Mouse (Mus musculus) embryonic facial prominence, embryonic 12.5 days (tissue): ENCODE measurements around the gene Tshz2. TPM values are rescaled to one million over a fixed set of nuclear protein-coding genes. Genes with fewer than 3 reads are reported as not detected.
A peak's percentile ranks its signal among the peaks of the same experiment; 100 is the strongest.

Source experiments
- ATAC-seq: fragments of 200-750 bp; cut with Nextera tagmentation; 2 replicates; pipeline ENCODE4 v1.8.0; 2017; ENCODE audit not compliant: insufficient number of reproducible peaks, insufficient read depth, low FRiP score, low TSS enrichment
- H3K27ac ChIP-seq: fragments of 300-500 bp; sonication (generic); 2 replicates; pipeline ENCODE4 v1.5.1; 2016; ENCODE audit warnings: mild to moderate bottlenecking
- H3K27me3 ChIP-seq: fragments of 300-500 bp; sonication (generic); 2 replicates; pipeline ENCODE4 v1.6.1; 2016; ENCODE audit warnings: mild to moderate bottlenecking, moderate library complexity
- H3K36me3 ChIP-seq: fragments of 300-500 bp; sonication (generic); 2 replicates; pipeline ENCODE4 v1.6.1; 2016; ENCODE audit warnings: mild to moderate bottlenecking
- H3K4me1 ChIP-seq: fragments of 300-500 bp; sonication (generic); 2 replicates; pipeline ENCODE4 v1.6.1; 2016
- H3K4me2 ChIP-seq: fragments of 300-500 bp; sonication (generic); replicated peaks from 2 replicates; pipeline ENCODE4 v1.6.1; 2016; ENCODE audit warnings: mild to moderate bottlenecking, moderate library complexity
- H3K4me3 ChIP-seq: fragments of 300-500 bp; sonication (generic); 2 replicates; pipeline ENCODE4 v1.5.1; 2016; ENCODE audit warnings: mild to moderate bottlenecking
- H3K9ac ChIP-seq: fragments of 300-500 bp; sonication (generic); 2 replicates; pipeline ENCODE4 v1.6.1; 2016; ENCODE audit warnings: mild to moderate bottlenecking, moderate library complexity
- H3K9me3 ChIP-seq: fragments of 300-500 bp; sonication (generic); 2 replicates; pipeline ENCODE4 v1.6.1; 2016; ENCODE audit warnings: mild to moderate bottlenecking, moderate library complexity
- WGBS: fragments of 180-500 bp; shearing (Covaris S2); methylation state at CpG from one replicate; pipeline ENCODE4 v1.1.7; 2016; 5-methylcytosine and 5-hydroxymethylcytosine counted together
- polyA plus RNA-seq: library from polyadenylated mRNA; unstranded; fragments of >200 nt; fragmentation: Nextera tagmentation; extraction: Ambion mirVana; gene quantifications from 2 replicates; pipeline ENCODE4 v1.2.1, GENCODE M21; 2016

Tshz2 gene
- polyA plus RNA-seq, 1 experiment from 2014 or later, result 9.1 TPM

DNA sequence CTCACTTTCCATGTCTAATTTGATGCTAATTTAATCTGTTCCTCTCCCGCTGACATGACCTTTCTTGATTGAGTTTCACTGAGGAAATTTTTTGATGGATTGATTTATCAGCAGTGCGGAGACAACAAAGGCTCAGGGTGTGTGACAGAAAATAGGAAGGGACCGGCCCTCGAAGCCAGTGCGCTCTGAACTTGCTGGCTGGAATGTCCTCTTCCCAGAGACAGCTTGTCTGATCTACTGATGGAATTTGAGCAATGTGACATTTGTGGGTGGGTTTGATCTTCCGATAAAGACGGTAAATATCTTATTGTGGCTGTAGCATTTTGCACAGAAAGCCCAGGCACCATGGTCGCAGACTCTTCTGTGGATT lies 329.4 kb downstream of the Tshz2 start:
- H3K27ac ChIP-seq, result no peak overlapping the region

DNA sequence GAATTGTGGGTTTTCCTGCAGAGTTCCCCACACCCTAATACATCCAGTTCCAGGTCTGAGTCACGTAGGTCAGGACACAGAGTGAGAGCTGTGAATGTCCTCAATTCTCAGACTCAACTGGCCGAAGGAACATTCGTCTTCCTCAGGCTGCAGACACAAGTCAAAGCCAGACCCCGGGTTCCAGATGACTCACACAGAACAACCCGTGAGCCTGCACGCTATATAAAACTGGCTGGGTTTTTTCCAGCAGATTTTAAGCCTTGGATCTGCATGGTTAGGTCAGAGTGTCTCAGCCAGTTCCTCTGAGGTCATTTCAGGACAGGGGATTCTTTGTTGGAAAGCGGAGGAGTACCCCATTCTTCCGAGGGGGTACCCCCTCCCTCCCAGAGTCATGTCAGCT lies 330.0 kb downstream of the Tshz2 start:
- Histone ChIP-seq H3K27ac (no peak overlapping the region), H3K4me1 (peaks cover 3% of the 10 kb centered on the region; the same call in 1 of the 2 replicates), H3K27me3 (0 out of 2 replicates have a peak, but pooled peaks cover 3% of the 10 kb centered on the region), H3K9me3 (0 out of 2 replicates have a peak, but pooled peaks cover 5% of the 10 kb centered on the region), H3K4me3 (no peak overlapping the region), H3K4me2 (no peak overlapping the region), H3K36me3 (no peaks in the 10 kb centered on the region), H3K9ac (no peak overlapping the region)
- WGBS, result 73% methylated on average over 8 of the region's 8 CpGs
- ATAC-seq, result no peak

More for the DNA sequence above, 329.4 kb downstream of the Tshz2 start:
- H3K27me3 ChIP-seq, result 0 out of 2 replicates have a peak, but pooled peaks cover 3% of the 10 kb centered on the region
- WGBS, result 48% methylated on average over 8 of the region's 8 CpGs
- 0 out of 2 replicates have a peak, but pooled peaks cover 5% of the 10 kb centered on the region for H3K9me3 ChIP-seq
- no peak overlapping the region for H3K9ac ChIP-seq
- H3K36me3 ChIP-seq, result no peaks in the 10 kb centered on the region
- H3K4me2 ChIP-seq, result peak overlapping the region; percentile 57
- no peak overlapping the region for H3K4me3 ChIP-seq
- peaks cover 3% of the 10 kb centered on the region; the same call in 1 of the 2 replicates for H3K4me1 ChIP-seq
- no peak for ATAC-seq

DNA sequence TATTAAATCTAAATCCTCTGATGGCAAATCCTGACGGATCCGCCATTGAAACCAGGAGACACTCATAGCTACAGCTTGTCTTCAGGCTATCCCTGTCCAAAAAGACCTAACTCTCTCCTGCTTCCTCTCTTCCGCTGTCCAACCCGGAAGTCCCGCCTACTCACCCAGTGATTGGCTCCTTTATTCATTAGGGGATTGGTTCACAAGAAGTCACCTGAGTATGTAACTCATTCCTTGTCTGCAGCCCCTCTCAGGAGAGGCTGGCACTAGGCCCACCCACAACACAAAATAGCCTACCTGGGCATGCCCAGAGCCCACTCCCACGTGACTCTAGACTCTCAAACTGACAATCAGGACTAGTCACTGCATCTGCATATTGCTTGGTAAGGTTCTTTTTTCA lies 337.7 kb downstream of the Tshz2 start:
- 96% methylated on average over 6 of the region's 6 CpGs for WGBS
- Histone ChIP-seq H3K36me3 (no peaks in the 10 kb centered on the region), H3K4me3 (no peak overlapping the region), H3K27me3 (no peaks in the 10 kb centered on the region), H3K4me1 (no peaks in the 10 kb centered on the region), H3K9me3 (peaks cover under 1% of the 10 kb centered on the region; the same call in 1 of the 2 replicates), H3K27ac (no peak overlapping the region), H3K9ac (no peak overlapping the region), H3K4me2 (no peak overlapping the region)
- no peak for ATAC-seq

DNA sequence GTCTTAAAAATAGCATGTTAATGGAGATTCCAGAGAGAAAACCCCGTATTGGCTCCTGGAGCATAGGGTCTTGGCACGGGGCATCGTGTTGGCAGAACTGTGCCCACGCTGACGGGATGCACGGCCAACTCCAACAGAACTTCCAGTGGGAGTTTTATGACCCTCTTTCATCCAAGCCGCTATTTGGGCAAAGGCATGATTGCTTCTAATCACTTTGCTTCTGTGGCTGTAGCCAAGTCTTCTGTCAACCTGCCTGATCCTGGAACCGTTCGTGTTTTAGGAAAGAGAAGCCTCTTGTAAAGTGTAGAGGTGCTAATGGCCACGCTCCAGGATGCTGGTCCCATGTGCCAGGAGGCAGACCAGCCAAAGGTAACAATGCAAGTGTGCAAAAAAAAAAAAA lies 350.1 kb downstream of the Tshz2 start:
- 92% methylated on average over 10 of the region's 10 CpGs for WGBS
- ATAC-seq, result no peak

DNA sequence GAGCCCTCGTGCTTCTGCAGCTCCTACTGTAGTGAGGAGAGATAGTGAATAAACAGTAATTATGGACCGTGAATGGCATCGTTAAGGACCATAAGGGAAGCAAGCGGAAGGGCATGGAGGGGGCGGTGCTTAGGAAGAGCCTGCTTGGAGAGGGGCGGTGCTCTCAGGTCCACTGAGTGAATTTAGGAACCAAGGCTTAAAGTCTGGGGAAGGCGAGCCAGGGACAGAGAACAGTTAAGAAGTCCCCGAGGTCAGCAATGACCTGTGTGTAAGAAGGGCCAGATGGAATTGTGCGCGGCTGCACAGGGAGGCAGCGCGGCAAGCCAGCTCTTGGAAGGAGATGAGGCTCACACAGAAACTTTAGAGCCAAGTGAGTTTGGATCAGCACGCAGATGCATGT lies 354.4 kb downstream of the Tshz2 start:
- H3K4me2 ChIP-seq, result no peak overlapping the region
- 61% methylated on average over 13 of the region's 13 CpGs for WGBS
- H3K27ac ChIP-seq, result no peak overlapping the region

More for the DNA sequence above, 350.1 kb downstream of the Tshz2 start:
- no peak overlapping the region for H3K4me3 ChIP-seq
- no peak overlapping the region for H3K4me2 ChIP-seq
- no peaks in the 10 kb centered on the region for H3K9me3 ChIP-seq
- no peaks in the 10 kb centered on the region for H3K4me1 ChIP-seq
- H3K27ac ChIP-seq, result no peak overlapping the region
- H3K36me3 ChIP-seq, result no peaks in the 10 kb centered on the region
- no peak overlapping the region for H3K9ac ChIP-seq
- no peaks in the 10 kb centered on the region for H3K27me3 ChIP-seq

DNA sequence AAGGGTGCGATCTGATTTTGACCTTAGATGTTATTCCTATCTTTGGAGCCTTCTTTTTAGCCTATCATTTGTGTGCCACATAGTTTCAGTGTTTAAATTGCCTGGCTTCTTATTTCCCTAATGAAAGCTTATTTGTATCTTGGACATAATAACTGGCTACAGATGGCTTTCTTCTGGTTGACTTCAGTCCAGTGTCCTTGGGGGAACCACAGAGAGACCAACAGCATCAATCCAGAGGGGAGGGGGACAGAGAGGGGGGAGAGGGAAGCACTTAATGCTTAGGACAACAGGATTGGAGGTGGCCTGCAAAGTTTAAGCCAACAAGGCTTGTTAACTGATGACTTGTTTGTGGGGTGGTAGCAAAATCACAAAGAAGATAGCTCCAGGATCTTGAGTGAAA lies 356.4 kb downstream of the Tshz2 start:
- ATAC-seq, result no peak
- H3K27ac ChIP-seq, result no peak overlapping the region
- no peak overlapping the region for H3K9ac ChIP-seq
- no peaks in the 10 kb centered on the region for H3K4me1 ChIP-seq
- H3K27me3 ChIP-seq, result no peaks in the 10 kb centered on the region
- no peaks in the 10 kb centered on the region for H3K9me3 ChIP-seq
- no peak overlapping the region for H3K4me2 ChIP-seq
- 96% methylated on average over 1 of the region's 1 CpGs for WGBS
- H3K36me3 ChIP-seq, result no peaks in the 10 kb centered on the region
- no peak overlapping the region for H3K4me3 ChIP-seq

More for the DNA sequence above, 354.4 kb downstream of the Tshz2 start:
- H3K4me3 ChIP-seq, result no peak overlapping the region
- no peaks in the 10 kb centered on the region for H3K4me1 ChIP-seq
- H3K27me3 ChIP-seq, result no peaks in the 10 kb centered on the region
- ATAC-seq, result no peak
- no peaks in the 10 kb centered on the region for H3K9me3 ChIP-seq
- H3K36me3 ChIP-seq, result no peaks in the 10 kb centered on the region
- H3K9ac ChIP-seq, result no peak overlapping the region

DNA sequence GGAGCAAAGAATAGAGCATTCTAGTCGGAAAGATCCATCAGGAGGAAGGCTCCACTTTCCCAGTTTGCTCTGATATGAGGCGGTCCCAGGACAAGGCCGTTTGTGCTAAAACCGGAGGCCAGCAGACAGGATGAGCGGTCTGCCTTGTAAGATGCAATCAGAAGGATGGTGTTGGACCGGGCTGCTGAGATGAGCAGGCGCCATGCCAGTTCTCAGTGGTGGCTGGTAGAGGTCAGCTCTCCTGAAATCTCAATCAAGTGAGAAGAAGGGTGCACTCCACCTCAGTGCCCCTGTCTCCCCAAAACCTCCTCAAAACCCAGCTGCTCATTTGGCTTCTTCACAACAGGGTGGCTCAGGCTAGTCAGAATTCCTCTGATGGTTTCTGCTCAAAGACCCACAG lies 358.2 kb downstream of the Tshz2 start:
- Histone ChIP-seq H3K4me2 (no peak overlapping the region), H3K27ac (no peak overlapping the region), H3K4me1 (peaks cover 9% of the 10 kb centered on the region), H3K9me3 (no peaks in the 10 kb centered on the region), H3K4me3 (no peak overlapping the region), H3K27me3 (no peaks in the 10 kb centered on the region), H3K36me3 (no peaks in the 10 kb centered on the region), H3K9ac (no peak overlapping the region)
- ATAC-seq, result no peak
- 90% methylated on average over 7 of the region's 7 CpGs for WGBS

DNA sequence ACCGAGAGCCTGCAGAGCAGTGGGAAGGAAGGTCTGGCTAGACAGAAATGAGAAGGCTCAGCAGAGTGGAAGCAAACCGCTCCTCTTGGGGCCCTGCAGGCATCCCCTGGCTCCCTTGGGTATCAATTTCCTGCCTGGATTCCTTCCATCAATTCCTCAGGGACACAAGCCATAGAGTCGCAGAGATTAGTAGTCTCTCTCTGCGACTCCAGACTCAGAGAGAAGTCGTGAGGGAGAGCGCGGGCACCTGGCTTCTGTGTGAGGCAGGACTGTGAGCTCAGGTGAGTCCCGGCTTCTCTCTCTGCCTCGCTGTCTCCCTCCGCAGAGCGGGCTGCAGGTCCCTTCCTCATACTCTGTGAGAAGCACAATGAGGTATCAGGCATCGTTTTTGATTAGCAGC lies 363.2 kb downstream of the Tshz2 start:
- no peak overlapping the region for H3K9ac ChIP-seq
- no peaks in the 10 kb centered on the region for H3K27me3 ChIP-seq

DNA sequence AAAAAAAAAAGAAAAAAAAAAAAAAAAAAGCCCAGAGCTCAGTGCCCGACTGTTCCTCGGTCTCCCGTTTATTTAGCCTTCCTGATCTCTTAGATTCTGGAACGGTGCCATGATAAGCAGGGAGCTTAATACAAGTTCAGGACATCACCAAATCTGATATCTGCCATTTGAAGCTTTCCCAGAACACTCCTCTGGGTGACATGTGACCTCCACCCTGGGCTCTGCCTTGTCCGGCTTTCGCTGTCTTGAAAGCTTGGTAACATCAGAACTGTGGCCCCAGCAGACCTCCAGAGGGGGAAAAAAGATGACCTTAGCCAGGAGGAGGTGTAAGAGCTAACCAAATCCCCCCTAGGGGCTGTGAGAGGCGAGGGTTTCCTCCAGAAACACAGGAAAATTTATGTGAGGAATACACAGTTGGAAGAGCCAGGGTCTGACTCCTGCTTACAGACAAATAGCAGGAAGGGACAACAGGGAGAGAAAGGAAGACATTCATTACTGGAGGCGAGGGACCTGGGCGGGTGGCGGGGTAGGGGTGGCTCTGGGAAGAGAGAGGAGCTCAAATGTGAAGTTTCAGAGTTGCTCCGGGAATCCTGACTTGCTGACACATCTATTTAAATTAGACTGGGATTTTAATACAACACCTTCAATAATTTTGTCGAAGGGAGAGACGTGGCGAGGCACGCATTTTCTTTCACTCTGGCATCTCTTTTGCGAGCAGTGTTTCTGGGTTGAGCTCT lies 363.9 kb downstream of the Tshz2 start:
- Histone ChIP-seq H3K27me3 (no peaks in the 10 kb centered on the region), H3K4me3 (no peak overlapping the region), H3K9ac (no peak overlapping the region), H3K36me3 (no peaks in the 10 kb centered on the region), H3K4me2 (no peak overlapping the region), H3K27ac (0 out of 2 replicates have a peak overlapping the region, but pooled peaks have one; percentile 25), H3K4me1 (peaks cover 50% of the 10 kb centered on the region), H3K9me3 (no peaks in the 10 kb centered on the region)
- no peak for ATAC-seq
- WGBS, result 32% methylated on average over 16 of the region's 16 CpGs

More for the DNA sequence above, 363.2 kb downstream of the Tshz2 start:
- Histone ChIP-seq H3K27ac (0 out of 2 replicates have a peak overlapping the region, but pooled peaks have one; percentile 12), H3K36me3 (no peaks in the 10 kb centered on the region), H3K4me1 (peaks cover 50% of the 10 kb centered on the region), H3K9me3 (no peaks in the 10 kb centered on the region), H3K4me2 (peak overlapping the region; percentile 42), H3K4me3 (no peak overlapping the region; the same call in 1 of the 2 replicates)
- no peak for ATAC-seq
- WGBS, result 23% methylated on average over 12 of the region's 12 CpGs

DNA sequence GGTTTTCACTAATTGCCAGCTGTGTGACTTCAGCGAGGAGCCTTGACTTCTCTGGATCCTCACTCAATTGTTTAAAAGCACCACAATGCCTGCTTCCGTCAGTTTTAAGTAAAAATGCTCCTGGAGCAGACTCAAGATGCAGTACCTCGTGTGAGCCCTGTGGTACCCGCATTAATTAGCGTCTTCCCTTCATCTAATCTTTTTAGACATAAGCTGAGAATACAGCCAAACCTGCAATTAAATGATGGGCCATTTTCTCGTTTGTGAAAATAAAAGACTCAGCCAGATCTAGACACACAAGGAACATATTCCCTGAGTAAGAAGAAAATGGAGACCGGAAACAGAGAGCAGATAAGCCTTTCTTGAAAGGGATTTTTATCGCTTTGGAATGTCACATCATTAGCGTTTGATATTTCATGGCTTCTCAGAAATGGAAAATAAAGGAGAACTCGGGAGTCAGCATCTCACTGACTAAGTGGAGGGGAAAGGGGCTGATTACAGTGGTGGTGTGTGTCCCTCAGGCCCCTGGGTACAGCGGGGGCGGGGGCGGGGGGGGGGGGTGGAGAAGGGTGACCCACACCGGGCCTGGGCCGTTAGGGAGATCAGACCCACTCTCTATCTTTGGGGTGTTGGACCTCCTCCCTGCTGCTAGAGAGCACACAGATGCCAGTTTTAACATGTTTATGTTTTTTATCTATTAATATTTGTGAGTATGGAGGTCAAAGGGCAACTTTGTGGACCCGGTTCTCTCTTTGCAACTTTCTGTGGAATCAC lies 364.6 kb downstream of the Tshz2 start:
- H3K9ac ChIP-seq, result no peak overlapping the region
- 64% methylated on average over 16 of the region's 16 CpGs for WGBS
- ATAC-seq, result no peak
- no peak overlapping the region for H3K4me2 ChIP-seq
- no peaks in the 10 kb centered on the region for H3K27me3 ChIP-seq
- H3K36me3 ChIP-seq, result no peaks in the 10 kb centered on the region
- no peaks in the 10 kb centered on the region for H3K9me3 ChIP-seq
- no peak overlapping the region for H3K27ac ChIP-seq
- H3K4me1 ChIP-seq, result peaks cover 50% of the 10 kb centered on the region
- H3K4me3 ChIP-seq, result no peak overlapping the region

DNA sequence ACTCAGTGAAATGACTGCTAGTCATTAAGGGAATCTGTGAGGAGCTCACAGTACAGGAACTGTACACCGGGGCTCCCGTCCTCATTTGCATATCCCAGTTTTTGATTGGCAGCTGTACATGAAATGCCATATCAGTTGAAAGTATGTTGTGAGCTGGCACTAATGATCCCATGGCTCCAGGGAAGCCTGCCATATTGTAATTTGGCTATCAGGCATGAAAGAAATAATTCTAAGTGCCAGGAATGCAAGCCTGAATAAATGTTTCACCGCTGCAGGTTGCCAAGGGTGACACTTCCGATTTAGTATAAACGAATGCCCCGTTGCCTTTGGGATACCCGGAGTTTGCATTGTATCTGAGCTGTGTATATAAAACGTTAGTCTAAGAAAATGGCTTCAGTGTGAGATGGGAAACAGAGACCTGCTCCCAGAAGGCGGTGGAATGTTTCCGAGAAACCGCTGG lies 366.1 kb downstream of the Tshz2 start:
- Histone ChIP-seq H3K4me2 (peak overlapping the region; percentile 25; the same call in 1 of the 2 replicates), H3K4me3 (no peak overlapping the region), H3K9me3 (no peaks in the 10 kb centered on the region), H3K27me3 (no peaks in the 10 kb centered on the region), H3K9ac (no peak overlapping the region), H3K27ac (peak overlapping the region; percentile 69), H3K36me3 (no peaks in the 10 kb centered on the region), H3K4me1 (peaks cover 50% of the 10 kb centered on the region)
- no peak for ATAC-seq
- WGBS, result 23% methylated on average over 11 of the region's 11 CpGs
